Mouse (Mus musculus) liver, embryonic 11.5 days (tissue): Measurements from ENCODE around the gene Zfyve9. TPM values are rescaled to one million over a fixed set of nuclear protein-coding genes. Genes with fewer than 3 reads are reported as not detected.
A peak's percentile ranks its signal among the peaks of the same experiment; 100 is the strongest.

Experiments
- ATAC-seq: fragments of 200-750 bp; cut with Nextera tagmentation; replicated peaks from 2 replicates; pipeline ENCODE4 v1.8.0; 2017; ENCODE audit warnings: moderate number of reproducible peaks, mild to moderate bottlenecking, moderate TSS enrichment, moderate library complexity; ENCODE audit not compliant: low FRiP score
- DNase-seq: peaks from one replicate; pipeline ENCODE4 v3.0.0-alpha.2; 2017; ENCODE audit warnings: low spot score
- H3K27ac ChIP-seq: fragments of 300-500 bp; sonication (generic); 2 replicates; pipeline ENCODE4 v1.5.1; 2014; ENCODE audit warnings: mild to moderate bottlenecking, low read depth, low read length, control low read depth
- H3K27me3 ChIP-seq: fragments of 300-500 bp; sonication (generic); replicated peaks from 2 replicates; pipeline ENCODE4 v1.6.1; 2014; ENCODE audit warnings: low read length, mixed read lengths; ENCODE audit not compliant: control insufficient read depth, insufficient read depth
- H3K36me3 ChIP-seq: fragments of 300-500 bp; sonication (generic); 2 replicates; pipeline ENCODE4 v1.6.1; 2014; ENCODE audit warnings: mild to moderate bottlenecking, low read length, moderate library complexity, mixed read lengths; ENCODE audit not compliant: control insufficient read depth, insufficient read depth
- H3K4me1 ChIP-seq: fragments of 300-500 bp; sonication (generic); replicated peaks from 2 replicates; pipeline ENCODE4 v1.6.1; 2014; ENCODE audit warnings: low read length, mixed read lengths; ENCODE audit not compliant: control insufficient read depth, insufficient read depth
- H3K4me2 ChIP-seq: fragments of 300-500 bp; sonication (generic); 2 replicates; pipeline ENCODE4 v1.6.1; 2014; ENCODE audit warnings: mild to moderate bottlenecking, control low read depth, moderate library complexity
- H3K4me3 ChIP-seq: fragments of 300-500 bp; sonication (generic); 2 replicates; pipeline ENCODE4 v1.5.1; 2014; ENCODE audit warnings: low read depth, low read length, control low read depth
- H3K9ac ChIP-seq: fragments of 300-500 bp; sonication (generic); 2 replicates; pipeline ENCODE4 v1.6.1; 2014; ENCODE audit warnings: low read depth, low read length, control low read depth
- H3K9me3 ChIP-seq: fragments of 300-500 bp; sonication (generic); 2 replicates; pipeline ENCODE4 v1.6.1; 2016; ENCODE audit warnings: low read length, inconsistent platforms, mixed read lengths; ENCODE audit not compliant: control insufficient read depth
- WGBS: fragments of 180-500 bp; shearing (Covaris S2); extraction: QIAGEN DNeasy Blood & Tissue Kit; methylation state at CpG from one replicate; pipeline ENCODE4 v1.1.7; 2014; 5-methylcytosine and 5-hydroxymethylcytosine counted together
- polyA plus RNA-seq: library from polyadenylated mRNA; unstranded; fragments of >200 nt; fragmentation: Nextera tagmentation; extraction: Ambion mirVana; gene quantifications from 2 replicates; pipeline ENCODE4 v1.2.1, GENCODE M21; 2014

Zfyve9 gene
- polyA plus RNA-seq, 1 experiment from 2014 or later = 1.9 TPM

DNA sequence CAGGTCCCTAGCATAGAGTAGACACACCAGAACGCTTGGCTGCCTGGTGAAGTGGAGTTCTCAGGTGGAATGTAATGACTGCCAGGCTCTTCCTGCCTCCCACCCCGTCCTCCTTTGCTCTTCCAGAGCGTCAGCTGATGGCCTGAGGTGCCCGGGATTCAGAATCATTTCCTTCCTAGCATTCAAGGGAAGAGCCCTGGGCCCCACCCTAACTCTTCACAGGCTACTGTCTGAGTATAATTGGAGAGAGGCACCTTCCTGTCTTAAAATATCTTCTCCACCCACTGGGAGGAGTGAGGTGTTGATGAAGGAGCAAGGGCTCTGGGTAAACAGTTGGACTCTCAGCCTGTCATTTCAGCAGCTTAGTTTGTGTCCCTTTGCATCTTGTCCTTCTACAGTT is 16.1 kb upstream of the Zfyve9 start:
- Histone ChIP-seq H3K9me3 (no peaks in the 10 kb centered on the region), H3K27ac (no peak overlapping the region), H3K9ac (no peak overlapping the region), H3K4me3 (no peak overlapping the region), H3K4me2 (no peak overlapping the region), H3K27me3 (no peaks in the 10 kb centered on the region), H3K4me1 (no peaks in the 10 kb centered on the region), H3K36me3 (no peaks in the 10 kb centered on the region)
- 35% methylated on average over 4 of the region's 4 CpGs for WGBS
- no peak for DNase-seq
- ATAC-seq = no peak

DNA sequence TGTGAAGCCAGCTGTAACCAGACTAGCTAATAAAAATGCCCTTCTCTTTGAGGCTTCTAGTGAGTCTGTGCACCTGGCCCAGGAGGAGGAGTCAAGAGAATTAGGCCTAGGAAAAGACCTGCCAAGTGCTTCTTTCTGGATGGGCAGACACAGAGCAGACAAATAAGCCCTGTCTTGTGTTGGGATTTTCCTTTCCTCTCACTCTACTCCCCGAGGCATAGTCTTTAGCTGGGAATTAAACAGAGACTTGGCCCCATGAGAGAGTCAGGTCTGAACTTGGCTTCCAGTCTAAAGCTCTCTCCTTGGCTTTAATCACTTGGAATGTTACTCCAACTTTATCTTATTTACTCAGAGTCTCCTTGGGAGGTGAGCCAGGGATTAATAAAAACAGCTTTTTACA is 13.3 kb upstream of the Zfyve9 start:
- Histone ChIP-seq H3K27ac (no peak overlapping the region), H3K4me3 (no peak overlapping the region), H3K4me2 (no peak overlapping the region), H3K36me3 (no peaks in the 10 kb centered on the region), H3K9ac (no peak overlapping the region), H3K4me1 (no peaks in the 10 kb centered on the region), H3K27me3 (no peaks in the 10 kb centered on the region), H3K9me3 (no peaks in the 10 kb centered on the region)
- DNase-seq (no peak), ATAC-seq (no peak)
- WGBS = 65% methylated on average over 1 of the region's 1 CpGs

DNA sequence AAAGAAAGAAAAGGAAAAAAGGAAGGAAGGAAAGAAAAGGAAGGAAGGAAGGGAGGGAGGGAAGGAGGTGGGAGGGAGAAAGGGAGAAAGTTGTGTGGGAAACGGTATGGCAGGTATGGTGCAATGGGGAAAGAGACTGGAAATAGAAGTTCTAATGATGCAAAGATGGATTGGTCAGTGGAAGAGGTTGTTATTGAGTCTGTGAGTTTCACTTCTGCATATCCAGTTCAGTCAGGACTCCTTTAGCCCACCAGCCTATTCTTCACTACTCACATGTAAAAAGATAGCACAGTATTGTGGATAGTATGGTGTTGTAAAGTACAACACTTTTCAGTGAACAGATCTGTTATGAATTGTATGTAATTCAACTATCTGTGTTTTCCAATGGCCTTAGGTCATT is 9.9 kb upstream of the Zfyve9 start:
- WGBS = 38% methylated on average over 1 of the region's 1 CpGs
- Histone ChIP-seq H3K9ac (no peak overlapping the region), H3K4me2 (no peak overlapping the region), H3K36me3 (no peaks in the 10 kb centered on the region), H3K9me3 (no peaks in the 10 kb centered on the region), H3K27ac (no peak overlapping the region), H3K4me3 (no peak overlapping the region), H3K4me1 (no peaks in the 10 kb centered on the region), H3K27me3 (no peaks in the 10 kb centered on the region)
- no peak for ATAC-seq
- no peak for DNase-seq

DNA sequence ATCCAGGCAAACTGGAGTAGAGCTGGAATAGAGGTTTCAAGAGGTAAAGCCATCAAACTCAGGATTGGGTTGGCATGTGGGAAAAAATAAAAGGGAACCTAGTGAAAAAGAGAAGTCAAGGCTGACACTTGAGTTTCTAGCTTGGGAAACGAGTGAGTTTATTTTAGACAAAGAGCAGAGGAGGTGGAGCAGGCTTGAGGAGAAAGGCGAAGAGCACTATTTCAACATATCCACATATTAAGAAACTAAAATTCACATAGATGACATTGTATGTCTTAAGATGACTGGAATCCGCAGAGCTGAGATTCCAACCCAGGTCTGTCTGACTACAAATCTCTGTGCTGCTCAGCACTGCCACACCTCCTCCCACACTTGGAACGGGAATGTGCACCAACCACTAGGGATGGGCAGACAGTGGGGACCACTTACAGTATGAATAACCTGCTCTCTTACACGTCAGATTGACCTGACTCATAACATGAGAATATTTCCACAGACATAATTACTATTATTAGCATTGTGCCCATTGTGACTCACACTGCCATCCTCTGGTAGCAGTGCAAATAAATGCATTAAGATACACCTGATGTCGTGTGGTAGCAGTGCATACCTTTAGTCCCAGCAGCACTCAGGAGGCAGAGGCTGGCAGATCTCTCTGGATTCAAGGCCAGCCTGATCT is 8.8 kb upstream of the Zfyve9 start:
- no peaks in the 10 kb centered on the region for H3K36me3 ChIP-seq
- H3K27me3 ChIP-seq = no peaks in the 10 kb centered on the region
- H3K9ac ChIP-seq = no peak overlapping the region
- H3K4me3 ChIP-seq = no peak overlapping the region
- no peaks in the 10 kb centered on the region for H3K9me3 ChIP-seq
- ATAC-seq (no peak), DNase-seq (no peak)
- H3K4me2 ChIP-seq = no peak overlapping the region; the same call in 1 of the 2 replicates
- no peaks in the 10 kb centered on the region for H3K4me1 ChIP-seq
- H3K27ac ChIP-seq = no peak overlapping the region
- 65% methylated on average over 6 of the region's 6 CpGs for WGBS

DNA sequence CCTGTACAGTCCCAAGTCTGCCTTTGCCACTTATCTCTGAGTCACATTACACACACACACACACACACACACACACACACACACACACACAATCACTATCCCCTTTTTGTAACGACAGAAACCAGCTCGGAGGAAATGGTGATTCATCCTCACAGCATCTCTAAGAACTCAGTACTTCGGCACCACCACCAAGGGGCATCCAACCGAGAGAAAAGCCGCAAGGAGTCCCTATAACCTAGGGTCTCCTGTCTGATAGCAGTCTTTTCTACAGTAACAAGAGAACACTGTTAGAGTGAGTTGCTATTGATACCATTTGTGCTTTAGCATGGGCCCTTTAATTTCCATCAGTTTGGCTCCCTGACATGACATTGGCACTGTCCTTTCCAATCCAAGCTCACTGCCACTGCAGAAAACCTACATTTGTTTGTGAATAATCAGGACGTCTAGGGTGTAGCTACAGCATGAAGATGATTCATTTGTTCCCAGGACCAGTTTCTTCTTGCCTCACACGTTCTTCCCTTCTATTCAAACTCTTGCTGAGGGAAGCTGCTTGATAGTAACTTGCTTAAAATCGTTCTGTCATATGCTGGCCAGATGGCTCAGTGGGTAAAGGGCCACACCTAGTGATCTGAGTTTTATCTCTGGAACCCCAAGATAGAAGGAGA is 2.0 kb upstream of the Zfyve9 start:
- H3K9me3 ChIP-seq = no peaks in the 10 kb centered on the region
- H3K27me3 ChIP-seq = peaks cover 4% of the 10 kb centered on the region
- no peak overlapping the region for H3K4me2 ChIP-seq
- no peaks in the 10 kb centered on the region for H3K4me1 ChIP-seq
- WGBS = 32% methylated on average over 8 of the region's 8 CpGs
- no peak overlapping the region for H3K4me3 ChIP-seq
- H3K9ac ChIP-seq = no peak overlapping the region
- DNase-seq (no peak), ATAC-seq (no peak)
- no peaks in the 10 kb centered on the region for H3K36me3 ChIP-seq
- H3K27ac ChIP-seq = no peak overlapping the region

DNA sequence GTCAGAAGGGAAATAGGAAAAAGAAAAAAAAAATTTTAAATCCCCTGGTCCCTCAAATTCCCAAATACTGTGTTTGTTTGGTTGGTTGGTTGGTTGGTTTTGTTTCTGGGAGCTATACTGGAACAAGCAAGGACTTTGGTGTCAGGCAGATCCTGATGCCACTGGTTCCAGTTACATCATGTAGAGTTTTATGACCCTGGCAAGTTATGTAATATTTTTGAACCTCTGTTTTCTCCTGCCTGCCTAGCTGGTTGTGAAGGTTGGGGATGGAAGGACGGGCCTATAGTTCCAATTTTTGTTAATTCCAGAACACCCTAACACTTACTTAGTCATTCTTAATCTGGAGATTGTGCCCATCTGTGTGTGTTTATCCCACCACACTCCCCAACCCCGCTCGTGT is 998 bp upstream of the Zfyve9 start:
- DNase-seq (no peak), ATAC-seq (no peak)
- H3K4me2 ChIP-seq = no peak overlapping the region
- peaks cover 4% of the 10 kb centered on the region for H3K27me3 ChIP-seq
- 70% methylated on average over 3 of the region's 3 CpGs for WGBS
- H3K27ac ChIP-seq = no peak overlapping the region
- H3K9me3 ChIP-seq = no peaks in the 10 kb centered on the region
- H3K9ac ChIP-seq = no peak overlapping the region
- H3K4me3 ChIP-seq = no peak overlapping the region
- H3K36me3 ChIP-seq = no peaks in the 10 kb centered on the region
- H3K4me1 ChIP-seq = no peaks in the 10 kb centered on the region

DNA sequence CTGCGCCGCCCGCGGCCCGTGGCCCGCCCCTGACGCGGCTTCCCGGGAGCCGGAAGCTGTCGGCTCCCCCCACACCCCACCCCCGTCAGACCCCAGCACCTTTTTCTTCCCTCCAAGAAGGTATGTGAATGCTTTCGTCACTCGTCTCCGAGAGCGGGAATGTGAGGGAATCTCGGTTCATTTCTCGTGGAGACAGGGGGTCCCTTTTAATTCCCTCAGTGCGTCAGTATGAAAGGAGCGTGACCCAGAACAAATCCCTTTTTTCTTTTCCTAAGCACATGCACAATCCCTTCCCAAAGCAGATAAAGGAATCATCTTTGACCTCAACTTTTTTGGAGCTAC is 237 bp upstream of the Zfyve9 start:
- Histone ChIP-seq H3K9me3 (no peaks in the 10 kb centered on the region), H3K36me3 (no peaks in the 10 kb centered on the region), H3K27me3 (peaks cover 4% of the 10 kb centered on the region), H3K9ac (peak overlapping the region; percentile 63), H3K4me2 (peak overlapping the region; percentile 98), H3K27ac (no peak overlapping the region), H3K4me3 (peak overlapping the region; percentile 60), H3K4me1 (no peaks in the 10 kb centered on the region)
- WGBS = under 1% methylated on average over 16 of the region's 20 CpGs
- DNase-seq = no peak
- ATAC-seq = no peak

DNA sequence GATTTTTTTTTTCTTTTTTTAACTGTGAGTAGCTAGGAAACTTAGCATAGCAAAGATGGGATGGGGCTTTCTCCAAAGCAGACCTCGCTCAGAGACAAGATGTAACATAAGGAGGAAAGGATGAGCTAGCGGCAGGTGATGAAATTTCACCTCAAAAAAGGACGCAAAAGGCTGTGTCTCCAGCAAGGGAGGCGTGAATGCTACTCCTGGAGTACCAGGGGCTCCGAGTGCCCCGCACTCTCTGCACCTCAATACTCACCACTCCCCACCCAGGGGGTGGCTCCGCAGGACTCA is 888 bp downstream of the Zfyve9 start:
- ATAC-seq (no peak), DNase-seq (no peak)
- Histone ChIP-seq H3K27ac (peak overlapping the region; percentile 79; the same call in 1 of the 2 replicates), H3K36me3 (no peaks in the 10 kb centered on the region), H3K4me3 (peak overlapping the region; percentile 60), H3K9me3 (no peaks in the 10 kb centered on the region), H3K9ac (peak overlapping the region; percentile 63), H3K27me3 (peaks cover 4% of the 10 kb centered on the region), H3K4me1 (no peaks in the 10 kb centered on the region), H3K4me2 (peak overlapping the region; percentile 98)
- WGBS = 1% methylated on average over 7 of the region's 7 CpGs

DNA sequence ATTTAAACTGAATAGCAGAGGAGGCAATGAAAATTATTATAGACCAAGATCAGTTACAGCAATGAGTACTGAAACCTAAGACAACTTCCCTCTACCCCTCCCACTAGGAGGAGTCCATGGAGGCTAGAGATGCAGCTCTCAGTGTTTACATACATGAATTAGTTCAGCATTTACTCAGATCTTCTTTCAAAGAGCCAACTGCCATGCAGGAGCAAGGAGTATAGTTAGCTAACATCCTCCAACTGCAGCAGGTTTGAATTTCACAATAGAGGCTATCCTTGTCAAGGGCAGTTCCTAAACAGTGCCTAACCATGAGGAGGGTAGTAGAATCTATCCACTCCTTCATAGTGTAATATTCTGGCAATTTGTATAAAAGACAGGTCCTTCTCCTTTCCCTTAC is 12.1 kb downstream of the Zfyve9 start:
- Histone ChIP-seq H3K27ac (no peak overlapping the region), H3K36me3 (no peaks in the 10 kb centered on the region), H3K4me3 (no peak overlapping the region), H3K4me1 (no peaks in the 10 kb centered on the region), H3K27me3 (no peaks in the 10 kb centered on the region), H3K9ac (no peak overlapping the region), H3K9me3 (no peaks in the 10 kb centered on the region), H3K4me2 (no peak overlapping the region)
- DNase-seq (no peak), ATAC-seq (no peak)
